Mouse (Mus musculus): Measurements from ENCODE around the gene Map3k14. TPM values are rescaled to one million over a fixed set of nuclear protein-coding genes. Genes with fewer than 3 reads are reported as not detected.

Map3k14 gene
- polyA plus RNA-seq, 2 experiments: 4.6 to 10.0 TPM

DNA sequence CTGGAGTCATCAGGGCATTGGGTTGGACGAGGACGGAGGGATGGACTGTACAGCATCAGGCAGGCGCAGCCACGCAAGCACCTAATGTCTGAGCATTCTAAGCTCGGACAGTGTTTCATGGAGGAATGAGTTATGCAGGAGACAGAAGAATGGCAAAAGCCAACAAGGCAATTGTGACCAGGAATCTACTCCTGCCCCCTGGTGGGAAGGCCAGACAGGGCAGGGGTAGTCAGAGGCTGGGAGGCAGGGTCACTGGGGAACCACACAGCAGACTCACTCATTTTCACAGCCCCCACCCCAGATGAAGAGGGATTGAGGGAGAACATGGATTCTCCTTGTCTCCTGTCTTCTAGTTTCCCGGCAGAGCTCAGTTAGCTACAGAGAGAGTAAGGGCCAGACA lies 4.7 kb upstream of the Map3k14 start:
- DNase-seq (ENCODE audit: low spot score): no peak
- Histone ChIP-seq H3K36me3 (ENCODE audit: control insufficient read depth, insufficient read depth, low read length) (no peaks in the 10 kb centered on the region), H3K9me3 (ENCODE audit: control insufficient read depth, low read length) (no peaks in the 10 kb centered on the region), H3K4me1 (ENCODE audit: control insufficient read depth, insufficient read depth, low read length) (peaks cover 12% of the 10 kb centered on the region), H3K9ac (ENCODE audit: low read depth, low read length, severe bottlenecking) (no peak overlapping the region), H3K27ac (replicated peaks; ENCODE audit: low read depth, low read length) (no peak overlapping the region), H3K4me2 (replicated peaks; ENCODE audit: low read depth, low read length, severe bottlenecking) (no peak overlapping the region), H3K27me3 (ENCODE audit: control insufficient read depth, insufficient read depth, low read length) (no peaks in the 10 kb centered on the region), H3K4me3 (replicated peaks; ENCODE audit: low read length) (no peak overlapping the region)
- WGBS: 79% methylated on average over 6 of the region's 6 CpGs
- TF ChIP-seq POLR2A (IDR thresholded peaks at IDR 0.05; ENCODE audit: borderline replicate concordance, extremely low read depth, insufficient read depth, insufficient read length): no peak
- no peak for ATAC-seq (ENCODE audit: low FRiP score, low read depth)

DNA sequence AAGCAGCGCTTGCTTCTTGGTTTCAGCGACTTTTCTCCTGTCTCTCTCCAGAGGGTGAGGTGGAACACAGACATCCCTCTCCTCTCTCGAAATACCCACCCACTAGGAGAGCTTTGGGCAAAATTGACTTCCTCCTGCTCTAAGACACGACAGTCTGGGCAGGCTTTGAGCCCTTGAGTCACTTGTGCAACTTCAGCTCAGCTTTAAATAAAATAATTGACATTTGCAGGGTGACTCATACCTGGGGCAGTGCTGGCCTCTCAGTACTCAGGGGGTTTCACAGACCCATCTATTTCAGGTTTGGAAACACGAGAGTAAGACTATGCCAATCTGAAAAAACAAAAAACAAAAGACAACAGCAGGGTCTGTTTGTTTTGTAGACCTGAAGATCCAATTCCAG lies 2.2 kb upstream of the Map3k14 start:
- no peaks in the 10 kb centered on the region for H3K9me3 ChIP-seq (ENCODE audit: control insufficient read depth, low read length)
- TF ChIP-seq POLR2A (IDR thresholded peaks at IDR 0.05; ENCODE audit: borderline replicate concordance, extremely low read depth, insufficient read depth, insufficient read length): no peak
- DNase-seq (ENCODE audit: low spot score) (no peak), ATAC-seq (ENCODE audit: low FRiP score, low read depth) (no peak)
- 69% methylated on average over 5 of the region's 5 CpGs for WGBS
- H3K4me2 ChIP-seq (replicated peaks; ENCODE audit: low read depth, low read length, severe bottlenecking): no peak overlapping the region
- H3K27me3 ChIP-seq (ENCODE audit: control insufficient read depth, insufficient read depth, low read length): no peaks in the 10 kb centered on the region
- peaks cover 27% of the 10 kb centered on the region for H3K4me1 ChIP-seq (ENCODE audit: control insufficient read depth, insufficient read depth, low read length)
- no peak overlapping the region for H3K9ac ChIP-seq (ENCODE audit: low read depth, low read length, severe bottlenecking)
- no peaks in the 10 kb centered on the region for H3K36me3 ChIP-seq (ENCODE audit: control insufficient read depth, insufficient read depth, low read length)
- H3K27ac ChIP-seq (replicated peaks; ENCODE audit: low read depth, low read length): no peak overlapping the region
- no peak overlapping the region for H3K4me3 ChIP-seq (replicated peaks; ENCODE audit: low read length)

DNA sequence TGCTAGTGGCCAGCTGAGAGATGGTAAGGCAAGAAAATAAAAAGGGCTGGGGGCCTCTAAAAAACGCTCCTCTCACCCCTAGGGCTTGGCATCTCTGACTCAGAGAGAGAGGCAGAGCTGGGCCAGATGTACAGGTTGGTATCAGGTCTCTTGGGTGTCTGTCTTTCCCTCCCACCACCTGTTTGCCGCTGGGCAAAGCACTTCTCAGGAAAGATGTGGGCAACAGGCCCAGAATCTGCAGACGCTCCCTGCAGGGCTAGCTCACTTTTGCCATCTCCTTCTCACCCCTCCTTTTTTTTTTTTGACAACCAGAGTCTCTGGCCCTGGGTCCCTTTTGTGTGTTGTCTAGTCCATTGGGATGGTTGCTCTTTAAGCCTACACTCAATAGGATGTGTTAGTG lies 1.6 kb upstream of the Map3k14 start:
- no peak overlapping the region for H3K9ac ChIP-seq (ENCODE audit: low read depth, low read length, severe bottlenecking)
- no peak for ATAC-seq (ENCODE audit: low FRiP score, low read depth)
- no peaks in the 10 kb centered on the region for H3K9me3 ChIP-seq (ENCODE audit: control insufficient read depth, low read length)
- WGBS: 65% methylated on average over 3 of the region's 3 CpGs
- DNase-seq (ENCODE audit: low spot score): no peak
- H3K4me1 ChIP-seq (ENCODE audit: control insufficient read depth, insufficient read depth, low read length): peaks cover 27% of the 10 kb centered on the region
- H3K4me3 ChIP-seq (replicated peaks; ENCODE audit: low read length): no peak overlapping the region
- 0 out of 2 replicates have a peak overlapping the region, but pooled peaks have one; percentile 91 for H3K27ac ChIP-seq (replicated peaks; ENCODE audit: low read depth, low read length)
- no peak overlapping the region for H3K4me2 ChIP-seq (replicated peaks; ENCODE audit: low read depth, low read length, severe bottlenecking)
- H3K27me3 ChIP-seq (ENCODE audit: control insufficient read depth, insufficient read depth, low read length): no peaks in the 10 kb centered on the region
- TF ChIP-seq POLR2A (IDR thresholded peaks at IDR 0.05; ENCODE audit: borderline replicate concordance, extremely low read depth, insufficient read depth, insufficient read length): no peak
- no peaks in the 10 kb centered on the region for H3K36me3 ChIP-seq (ENCODE audit: control insufficient read depth, insufficient read depth, low read length)

DNA sequence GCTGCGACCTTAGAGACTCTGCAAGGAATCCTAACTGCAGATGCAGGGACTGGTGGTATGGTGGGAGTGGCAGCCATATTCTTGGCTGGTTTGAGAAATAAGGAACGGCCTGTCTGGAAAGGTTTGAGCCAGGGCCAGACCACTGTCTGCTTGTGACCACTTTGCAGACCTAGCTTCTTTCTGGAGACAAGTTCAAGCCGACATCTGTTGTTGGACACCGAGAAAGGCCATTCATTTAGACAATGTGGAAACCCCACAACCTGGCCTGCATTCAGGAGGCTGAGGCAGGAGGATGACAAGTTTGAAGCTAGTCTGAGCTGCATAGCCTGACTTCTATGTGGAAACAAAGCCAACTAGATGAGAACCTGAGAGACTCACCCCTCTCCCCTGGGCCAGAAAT lies 1.1 kb upstream of the Map3k14 start:
- peaks cover 31% of the 10 kb centered on the region for H3K4me1 ChIP-seq (ENCODE audit: control insufficient read depth, insufficient read depth, low read length)
- no peak for ATAC-seq (ENCODE audit: low FRiP score, low read depth)
- DNase-seq (ENCODE audit: low spot score): no peak
- H3K9me3 ChIP-seq (ENCODE audit: control insufficient read depth, low read length): no peaks in the 10 kb centered on the region
- H3K36me3 ChIP-seq (ENCODE audit: control insufficient read depth, insufficient read depth, low read length): no peaks in the 10 kb centered on the region
- no peak overlapping the region for H3K9ac ChIP-seq (ENCODE audit: low read depth, low read length, severe bottlenecking)
- H3K27ac ChIP-seq (replicated peaks; ENCODE audit: low read depth, low read length): peak overlapping the region; percentile 91
- no peaks in the 10 kb centered on the region for H3K27me3 ChIP-seq (ENCODE audit: control insufficient read depth, insufficient read depth, low read length)
- H3K4me2 ChIP-seq (replicated peaks; ENCODE audit: low read depth, low read length, severe bottlenecking): peak overlapping the region; percentile 59; the same call in 1 of the 2 replicates
- WGBS: 71% methylated on average over 4 of the region's 4 CpGs
- H3K4me3 ChIP-seq (replicated peaks; ENCODE audit: low read length): no peak overlapping the region; the same call in 1 of the 2 replicates
- TF ChIP-seq POLR2A (IDR thresholded peaks at IDR 0.05; ENCODE audit: borderline replicate concordance, extremely low read depth, insufficient read depth, insufficient read length): no peak

DNA sequence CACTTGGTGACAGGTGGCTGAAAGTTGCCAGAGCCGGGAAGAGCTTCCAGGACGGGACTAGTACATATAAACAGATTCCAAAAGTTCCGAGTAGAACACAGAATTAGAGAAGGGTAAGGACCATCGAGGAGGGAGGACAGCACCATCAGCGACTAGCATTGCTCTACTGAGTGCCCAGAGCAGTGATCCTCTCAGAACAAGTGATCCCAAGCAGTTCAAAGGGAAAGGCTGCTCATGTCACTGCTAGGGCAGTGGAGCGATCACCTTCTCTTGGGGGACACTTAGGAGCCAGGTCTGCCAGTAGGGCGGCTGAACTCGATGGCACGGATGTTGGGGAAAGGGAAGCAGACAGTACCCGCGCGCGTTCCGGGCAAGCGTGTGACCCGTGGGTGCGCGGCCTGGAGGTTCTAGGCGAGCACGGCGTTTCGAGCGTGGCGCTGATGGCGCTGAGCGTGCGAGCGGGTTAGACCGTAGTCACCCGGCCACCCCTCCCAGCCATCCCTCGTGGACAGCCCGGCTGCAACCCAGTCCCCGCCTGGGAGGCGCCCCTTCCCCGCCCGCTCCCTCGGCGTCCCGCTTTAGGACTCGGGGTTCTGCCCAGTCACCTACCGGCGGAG lies 435 bp downstream of the Map3k14 start:
- H3K9me3 ChIP-seq (ENCODE audit: control insufficient read depth, low read length): no peaks in the 10 kb centered on the region
- H3K9ac ChIP-seq (ENCODE audit: low read depth, low read length, severe bottlenecking): peak overlapping the region; percentile 70
- TF ChIP-seq POLR2A (IDR thresholded peaks at IDR 0.05; ENCODE audit: borderline replicate concordance, extremely low read depth, insufficient read depth, insufficient read length): no peak
- DNase-seq (ENCODE audit: low spot score) (no peak), ATAC-seq (ENCODE audit: low FRiP score, low read depth) (peak; percentile 51)
- peak overlapping the region; percentile 70 for H3K27ac ChIP-seq (replicated peaks; ENCODE audit: low read depth, low read length)
- H3K4me3 ChIP-seq (replicated peaks; ENCODE audit: low read length): peak overlapping the region; percentile 71
- H3K27me3 ChIP-seq (ENCODE audit: control insufficient read depth, insufficient read depth, low read length): no peaks in the 10 kb centered on the region
- H3K36me3 ChIP-seq (ENCODE audit: control insufficient read depth, insufficient read depth, low read length): no peaks in the 10 kb centered on the region
- peak overlapping the region; percentile 73 for H3K4me2 ChIP-seq (replicated peaks; ENCODE audit: low read depth, low read length, severe bottlenecking)
- WGBS: under 1% methylated on average over 39 of the region's 42 CpGs
- peaks cover 43% of the 10 kb centered on the region for H3K4me1 ChIP-seq (ENCODE audit: control insufficient read depth, insufficient read depth, low read length)
